Mouse (Mus musculus): ENCODE measurements around the gene Cldn6. TPM values are rescaled to one million over a fixed set of nuclear protein-coding genes. Genes with fewer than 3 reads are reported as not detected.

The Cldn6 gene
- 2.2 and 3.1 TPM in 2 replicates for polyA plus RNA-seq (2016; fragmentation: Nextera tagmentation; extraction: Ambion mirVana)

- Histone ChIP-seq H3K9ac (no peak within 1 kb of the TSS), H3K4me3 (peak within 1 kb of the TSS; percentile 12), H3K27me3 (replicated peaks) (peaks cover 62% of the 10 kb centered on the region), H3K4me1 (replicated peaks) (peaks cover 24% of the 10 kb centered on the region), H3K27ac (ENCODE audit: poor library complexity, severe bottlenecking) (no peak within 1 kb of the TSS), H3K4me2 (peak within 1 kb of the TSS; percentile 48), H3K36me3 (peaks cover 4% of the 10 kb centered on the region; the same call in 1 of the 2 replicates), H3K9me3 (replicated peaks) (no peaks in the 10 kb centered on the region)
- ATAC-seq (ENCODE audit: insufficient number of reproducible peaks, low FRiP score) = no peak
- 2% methylated on average over 38 of the region's 38 CpGs for WGBS
Measured at GRCm38 (mm10) chr17:23679127-23679835, at the start of gene Cldn6. Cldn6 (plus strand) TSS chr17:23679249.

DNA sequence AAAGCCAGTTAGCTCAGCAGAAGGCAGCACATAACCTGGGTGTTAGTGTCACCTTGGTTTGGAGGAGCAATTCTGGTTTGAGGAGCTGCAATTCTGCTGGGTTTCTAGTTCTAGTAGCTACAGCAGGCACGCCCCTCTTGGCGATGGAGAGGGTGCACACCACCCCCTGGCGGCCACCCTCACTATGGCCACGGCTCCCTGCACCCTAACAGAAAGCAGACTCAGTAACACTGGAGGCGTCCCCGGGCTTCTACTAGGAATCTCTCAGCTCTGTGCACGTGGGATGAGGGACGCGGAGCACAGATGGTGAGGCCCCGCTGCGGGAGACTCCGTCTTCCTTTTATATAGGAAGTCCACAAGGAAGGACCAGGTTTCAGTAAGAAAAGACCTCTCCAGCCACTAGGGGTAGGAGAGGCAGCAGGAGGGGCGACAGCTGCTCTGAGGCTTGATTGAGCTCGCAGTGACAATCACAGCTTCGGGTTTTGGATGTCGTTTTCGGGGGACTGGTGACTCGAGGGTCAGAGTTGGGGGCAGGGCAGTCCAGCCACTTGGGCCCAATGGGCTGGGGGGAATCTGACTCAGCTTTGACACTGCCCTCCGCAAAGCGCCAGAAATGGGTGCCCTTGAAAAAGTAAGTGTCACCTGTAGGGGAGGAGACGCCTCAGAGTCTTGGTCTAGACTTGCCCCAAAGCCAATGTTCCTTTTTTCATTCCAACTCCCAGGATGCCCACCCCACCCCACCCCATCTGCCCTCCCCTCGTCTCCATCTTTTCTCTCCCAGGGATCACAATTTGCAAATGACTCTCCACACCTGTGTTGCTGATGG lies 48.6 kb upstream of the Cldn6 start:
- Histone ChIP-seq H3K4me1 (replicated peaks) (peaks cover 5% of the 10 kb centered on the region; the same call in 1 of the 2 replicates), H3K9me3 (replicated peaks) (no peaks in the 10 kb centered on the region), H3K4me3 (peak overlapping the region; percentile 8), H3K27me3 (replicated peaks) (peaks cover 29% of the 10 kb centered on the region), H3K27ac (ENCODE audit: poor library complexity, severe bottlenecking) (no peak overlapping the region), H3K36me3 (no peaks in the 10 kb centered on the region), H3K9ac (peak overlapping the region; percentile 17; the same call in 1 of the 2 replicates), H3K4me2 (peak overlapping the region; percentile 54)
- WGBS = 15% methylated on average over 22 of the region's 22 CpGs
- peak; percentile 69 for ATAC-seq (ENCODE audit: insufficient number of reproducible peaks, low FRiP score)

- Histone ChIP-seq H3K9me3 (replicated peaks) (no peaks in the 10 kb centered on the region), H3K27ac (ENCODE audit: poor library complexity, severe bottlenecking) (no peak overlapping the region), H3K4me1 (replicated peaks) (peaks cover 5% of the 10 kb centered on the region; the same call in 1 of the 2 replicates), H3K4me2 (no peak overlapping the region), H3K27me3 (replicated peaks) (peaks cover 37% of the 10 kb centered on the region), H3K9ac (no peak overlapping the region), H3K36me3 (no peaks in the 10 kb centered on the region), H3K4me3 (no peak overlapping the region)
- 62% methylated on average over 8 of the region's 8 CpGs for WGBS
- no peak for ATAC-seq (ENCODE audit: insufficient number of reproducible peaks, low FRiP score)
Measured at GRCm38 (mm10) chr17:23631241-23631640, 47.8 kb upstream of the Cldn6 start.

DNA sequence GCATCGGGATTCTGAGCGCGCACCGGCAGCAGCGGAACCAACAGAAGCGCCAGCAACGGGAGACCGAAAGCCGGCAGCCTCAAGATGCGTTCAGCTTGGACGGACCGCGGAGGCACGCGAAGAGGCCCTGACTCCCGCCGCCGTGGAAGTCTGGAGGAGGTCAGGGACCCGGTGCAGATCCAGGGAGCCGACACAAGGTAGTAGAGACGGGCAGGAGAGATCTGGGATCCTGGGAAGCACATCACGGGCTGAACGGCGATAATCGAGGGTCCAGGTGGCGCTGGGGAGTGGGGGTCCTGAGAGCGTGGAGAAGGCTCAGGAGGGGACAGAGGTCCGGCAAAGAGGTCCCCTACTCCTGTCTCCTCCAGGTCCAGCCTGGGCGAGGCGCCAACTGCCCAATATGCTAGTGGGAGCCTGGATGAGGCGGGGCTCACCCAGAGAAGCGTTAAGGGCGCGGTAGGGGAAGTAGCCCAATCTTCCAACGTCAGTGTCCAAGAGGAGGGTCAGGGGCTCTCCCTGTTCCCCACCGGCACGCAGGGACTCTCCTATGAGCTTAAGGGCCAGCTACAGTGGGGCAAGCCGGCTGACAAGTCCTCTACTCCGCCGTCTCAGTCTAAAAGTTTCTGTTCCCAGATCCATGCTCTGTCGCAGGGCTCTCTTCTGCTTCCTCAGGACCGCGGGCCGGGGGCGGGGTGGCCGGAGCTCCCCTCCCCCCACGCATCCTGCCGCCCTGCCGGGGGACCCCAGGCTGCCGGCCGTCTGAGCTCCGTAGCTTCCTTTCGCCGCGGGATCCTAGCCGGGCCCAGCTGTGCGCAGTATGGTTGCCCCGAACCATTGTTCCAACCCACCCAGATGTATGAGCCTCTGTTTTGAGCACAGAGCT lies 34.2 kb upstream of the Cldn6 start, which contains the start of gene Mmp25:
Gene Mmp25, minus strand, starts transcription at position 665 of the 883 bp plus-strand sequence.
- Histone ChIP-seq H3K27ac (ENCODE audit: poor library complexity, severe bottlenecking) (no peak within 1 kb of the TSS), H3K4me2 (peak within 1 kb of the TSS; percentile 92), H3K4me3 (peak within 1 kb of the TSS; percentile 54), H3K27me3 (replicated peaks) (peaks cover 20% of the 10 kb centered on the region), H3K9me3 (replicated peaks) (peaks cover 13% of the 10 kb centered on the region), H3K4me1 (replicated peaks) (0 out of 2 replicates have a peak, but pooled peaks cover 8% of the 10 kb centered on the region), H3K36me3 (no peaks in the 10 kb centered on the region), H3K9ac (peak within 1 kb of the TSS; percentile 61)
- ATAC-seq (ENCODE audit: insufficient number of reproducible peaks, low FRiP score) = peak; percentile 47
- under 1% methylated on average over 58 of the region's 58 CpGs for WGBS

GRCm38 (mm10) chr17:23645894-23646293 lies 33.2 kb upstream of the Cldn6 start:
- Histone ChIP-seq H3K4me2 (no peak overlapping the region), H3K27ac (ENCODE audit: poor library complexity, severe bottlenecking) (no peak overlapping the region), H3K36me3 (no peaks in the 10 kb centered on the region), H3K4me3 (no peak overlapping the region), H3K9ac (no peak overlapping the region), H3K27me3 (replicated peaks) (peaks cover 20% of the 10 kb centered on the region), H3K9me3 (replicated peaks) (peaks cover 13% of the 10 kb centered on the region), H3K4me1 (replicated peaks) (0 out of 2 replicates have a peak, but pooled peaks cover 8% of the 10 kb centered on the region)
- WGBS = 19% methylated on average over 10 of the region's 10 CpGs
- no peak for ATAC-seq (ENCODE audit: insufficient number of reproducible peaks, low FRiP score)

GRCm38 (mm10) chr17:23651363-23651762 lies 27.7 kb upstream of the Cldn6 start:
- ATAC-seq (ENCODE audit: insufficient number of reproducible peaks, low FRiP score) = no peak
- Histone ChIP-seq H3K27me3 (replicated peaks) (peaks cover 7% of the 10 kb centered on the region; the same call in 1 of the 2 replicates), H3K4me2 (no peak overlapping the region), H3K9me3 (replicated peaks) (no peaks in the 10 kb centered on the region), H3K4me1 (replicated peaks) (no peaks in the 10 kb centered on the region), H3K4me3 (no peak overlapping the region), H3K27ac (ENCODE audit: poor library complexity, severe bottlenecking) (no peak overlapping the region), H3K36me3 (no peaks in the 10 kb centered on the region), H3K9ac (no peak overlapping the region)
- 76% methylated on average over 6 of the region's 6 CpGs for WGBS

DNA sequence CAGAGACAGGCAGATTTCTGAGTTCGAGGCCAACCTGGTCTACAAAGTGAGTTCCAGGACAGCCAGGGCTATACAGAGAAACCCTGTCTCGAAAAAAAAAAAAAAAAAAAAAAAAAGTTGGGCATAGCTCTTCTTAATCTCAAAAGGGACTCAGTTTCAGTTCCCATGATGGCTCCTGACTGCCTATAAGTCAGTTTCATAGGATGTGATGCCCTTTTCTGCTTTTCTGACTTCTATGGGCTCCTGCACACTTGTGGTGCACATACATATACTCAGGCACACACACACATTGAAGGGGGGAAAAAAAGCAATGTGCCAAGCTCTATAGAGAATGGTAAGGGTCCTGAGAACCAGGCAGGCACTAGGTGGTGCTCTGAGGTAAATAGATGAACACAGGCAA lies 25.7 kb upstream of the Cldn6 start:
- no peak overlapping the region for H3K4me3 ChIP-seq
- H3K27me3 ChIP-seq (replicated peaks) = peaks cover 14% of the 10 kb centered on the region; the same call in 1 of the 2 replicates
- 62% methylated on average over 2 of the region's 2 CpGs for WGBS

GRCm38 (mm10) chr17:23654001-23654400 lies 25.0 kb upstream of the Cldn6 start:
- no peak for ATAC-seq (ENCODE audit: insufficient number of reproducible peaks, low FRiP score)
- Histone ChIP-seq H3K4me2 (no peak overlapping the region), H3K9me3 (replicated peaks) (no peaks in the 10 kb centered on the region), H3K27me3 (replicated peaks) (peaks cover 17% of the 10 kb centered on the region), H3K27ac (ENCODE audit: poor library complexity, severe bottlenecking) (no peak overlapping the region), H3K36me3 (no peaks in the 10 kb centered on the region), H3K9ac (no peak overlapping the region), H3K4me1 (replicated peaks) (no peaks in the 10 kb centered on the region), H3K4me3 (no peak overlapping the region)
- 55% methylated on average over 6 of the region's 6 CpGs for WGBS

More for the DNA sequence above, 25.7 kb upstream of the Cldn6 start:
- H3K9ac ChIP-seq = no peak overlapping the region
- no peak for ATAC-seq (ENCODE audit: insufficient number of reproducible peaks, low FRiP score)
- no peaks in the 10 kb centered on the region for H3K9me3 ChIP-seq (replicated peaks)
- no peak overlapping the region for H3K4me2 ChIP-seq
- H3K36me3 ChIP-seq = no peaks in the 10 kb centered on the region
- no peak overlapping the region for H3K27ac ChIP-seq (ENCODE audit: poor library complexity, severe bottlenecking)
- H3K4me1 ChIP-seq (replicated peaks) = no peaks in the 10 kb centered on the region

DNA sequence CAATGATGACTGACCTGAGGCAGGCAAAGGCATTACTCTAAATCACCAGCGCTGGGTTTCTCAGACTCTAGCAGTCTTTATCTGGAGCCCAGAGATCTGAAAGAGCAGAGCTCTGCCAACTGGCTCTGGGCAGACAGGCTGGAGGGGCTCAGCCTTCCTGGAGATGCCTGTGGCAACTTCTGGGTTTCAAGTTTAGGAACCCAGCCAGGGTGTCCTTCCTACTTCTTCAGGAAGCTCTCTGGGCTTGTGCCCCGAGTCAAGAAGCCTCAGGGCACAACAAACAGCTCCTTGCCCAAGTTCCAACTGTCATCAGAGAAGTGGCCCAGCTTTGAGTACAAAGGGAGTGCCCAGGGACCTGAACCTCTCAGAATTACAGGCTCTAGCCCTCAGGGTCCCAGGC lies 24.6 kb upstream of the Cldn6 start:
- WGBS = 66% methylated on average over 2 of the region's 2 CpGs
- H3K36me3 ChIP-seq = no peaks in the 10 kb centered on the region
- ATAC-seq (ENCODE audit: insufficient number of reproducible peaks, low FRiP score) = no peak
- peaks cover 22% of the 10 kb centered on the region for H3K27me3 ChIP-seq (replicated peaks)
- H3K4me3 ChIP-seq = no peak overlapping the region
- H3K4me2 ChIP-seq = no peak overlapping the region
- no peaks in the 10 kb centered on the region for H3K9me3 ChIP-seq (replicated peaks)
- no peak overlapping the region for H3K9ac ChIP-seq
- H3K27ac ChIP-seq (ENCODE audit: poor library complexity, severe bottlenecking) = no peak overlapping the region
- H3K4me1 ChIP-seq (replicated peaks) = no peaks in the 10 kb centered on the region

DNA sequence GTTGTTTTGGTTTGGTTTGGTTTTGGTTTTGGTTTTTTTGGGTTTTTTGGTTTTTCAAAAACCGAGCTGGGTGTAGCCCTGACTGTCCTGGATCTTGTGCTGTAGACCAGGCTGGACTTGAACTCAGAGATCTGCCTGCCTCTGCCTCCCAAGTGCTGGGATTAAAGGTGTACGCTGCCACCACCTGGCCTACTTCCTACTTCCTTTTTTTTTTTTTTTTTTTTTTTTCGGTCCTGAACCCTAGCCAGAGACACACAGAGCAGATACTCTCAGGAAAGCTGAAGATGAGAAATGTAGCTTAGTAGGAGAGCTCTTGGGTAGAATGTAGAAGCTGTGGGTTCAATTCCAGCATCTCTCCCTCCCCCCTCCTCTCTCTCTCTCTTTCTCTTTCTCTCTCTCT lies 20.6 kb upstream of the Cldn6 start:
- no peak overlapping the region for H3K9ac ChIP-seq
- H3K27ac ChIP-seq (ENCODE audit: poor library complexity, severe bottlenecking) = no peak overlapping the region
- H3K36me3 ChIP-seq = no peaks in the 10 kb centered on the region
- peaks cover 7% of the 10 kb centered on the region; the same call in 1 of the 2 replicates for H3K4me1 ChIP-seq (replicated peaks)
- H3K4me2 ChIP-seq = no peak overlapping the region
- ATAC-seq (ENCODE audit: insufficient number of reproducible peaks, low FRiP score) = no peak
- H3K4me3 ChIP-seq = no peak overlapping the region
- WGBS = 71% methylated on average over 3 of the region's 3 CpGs
- H3K27me3 ChIP-seq (replicated peaks) = peaks cover 61% of the 10 kb centered on the region
- no peaks in the 10 kb centered on the region for H3K9me3 ChIP-seq (replicated peaks)
